ENCODE assay signal across 18 mouse cellular contexts in genomic region chr19:43998101-43998500, GRCm38 (mm10). TPM values are rescaled to one million over a fixed set of nuclear protein-coding genes. Genes with fewer than 3 reads are reported as not detected.
DNase-seq lines count a peak whose midpoint lies in the region; ATAC-seq lines count a peak whose summit lies in the region.
"Had no signal": no experiment of that assay in that cellular context is flagged by ENCODE, and none has a peak within 500 bp of the region (broad histone marks: within the 10 kb centered on the region; RNA-seq: fewer than 3 reads in every experiment).

No protein-coding gene starts in this region.

- WGBS in embryonic facial prominence, embryonic 10.5 days = 93% methylated on average over 10 of the region's 10 CpGs

- DNase-seq in left cerebral cortex, adult 18-20 months (ENCODE audit: low spot score in 2 of 2) = peak; percentile 56 to 75
- no peak for DNase-seq in left cerebral cortex, postnatal 4 days
- DNase-seq in layer of hippocampus, adult 9-10 months (ENCODE audit: low spot score) = peak; percentile 40
- DNase-seq in left cerebral cortex, postnatal 36 days (ENCODE audit: low spot score in 2 of 2) = peak; percentile 56 to 65
- no peak for DNase-seq in ovary, postnatal 14 days (ENCODE audit: low spot score)
- DNase-seq in embryonic facial prominence, embryonic 10.5 days (ENCODE audit: low spot score) = no peak
- DNase-seq: cerebellum, postnatal 10 days; heart, postnatal 14 days; lung, postnatal 14 days had no signal

- H3K36me3 ChIP-seq in embryonic facial prominence, embryonic 10.5 days (replicated peaks) = no peaks in the 10 kb centered on the region
- H3K36me3 ChIP-seq: limb, embryonic 10.5 days; midbrain, embryonic 15.5 days had no signal

- no peak overlapping the region for H3K27ac ChIP-seq in embryonic facial prominence, embryonic 10.5 days (replicated peaks)
- H3K27ac ChIP-seq: hindbrain, postnatal 0 days; limb, embryonic 10.5 days; midbrain, embryonic 15.5 days had no signal

- ATAC-seq in frontal cortex, adult (ENCODE audit: low TSS enrichment) = peak; percentile 64
- no peak for ATAC-seq in cerebellum, adult (ENCODE audit: insufficient number of reproducible peaks, low FRiP score, low TSS enrichment)
- ATAC-seq: hindbrain, postnatal 0 days; midbrain, embryonic 15.5 days; Patski had no signal

- intact Hi-C loops in left cerebral cortex, postnatal 4 days (cut with DNase I) = no loop called here
- intact Hi-C loops in left cerebral cortex, postnatal 36 days (cut with DNase I) = no loop called here

- no peaks in the 10 kb centered on the region for H3K4me1 ChIP-seq in embryonic facial prominence, embryonic 10.5 days
- H3K4me1 ChIP-seq: limb, embryonic 10.5 days; midbrain, embryonic 15.5 days had no signal

- no peaks in the 10 kb centered on the region for H3K9me3 ChIP-seq in embryonic facial prominence, embryonic 10.5 days
- H3K9me3 ChIP-seq: limb, embryonic 10.5 days; midbrain, embryonic 15.5 days had no signal

- no peak overlapping the region for H3K4me3 ChIP-seq in embryonic facial prominence, embryonic 10.5 days
- H3K4me3 ChIP-seq: limb, embryonic 10.5 days; midbrain, embryonic 15.5 days had no signal

- H3K27me3 ChIP-seq in embryonic facial prominence, embryonic 10.5 days (replicated peaks; ENCODE audit: low read depth, poor library complexity, severe bottlenecking) = no peaks in the 10 kb centered on the region
- H3K27me3 ChIP-seq: CH12.LX; midbrain, embryonic 15.5 days had no signal

RNA-seq across cellular contexts. Expression of gene Cpn1, which starts 11.7 kb away (rescaled TPM):
- total RNA-seq in left cerebral cortex, adult 18-20 months (2021) = under 1 TPM; 0.19 to 0.40 TPM
- under 1 TPM in 1 of 2 experiments, not detected in 1; 0.18 TPM for total RNA-seq in left cerebral cortex, postnatal 4 days (2021)
- under 1 TPM; 0.17 to 0.48 TPM for total RNA-seq in left cerebral cortex, postnatal 36 days (2021)
- 0.07 and 0.13 TPM in 2 replicates for polyA plus RNA-seq in embryonic facial prominence, embryonic 10.5 days (2016; fragmentation: Nextera tagmentation; extraction: Ambion mirVana)
- total RNA-seq: adrenal gland, adult 18-20 months had no signal
- polyA plus RNA-seq: limb, embryonic 10.5 days had no signal

RNA-seq across cellular contexts. Expression of gene Cyp2c23, which starts 30.9 kb away (rescaled TPM):
- total RNA-seq in left cerebral cortex, adult 18-20 months (2021) = under 1 TPM; 0.28 TPM
- total RNA-seq in left cerebral cortex, postnatal 4 days (2021) = not detected
- total RNA-seq in left cerebral cortex, postnatal 36 days (2021) = under 1 TPM; 0.20 to 0.27 TPM
- not detected in 2 replicates for polyA plus RNA-seq in embryonic facial prominence, embryonic 10.5 days (2016; fragmentation: Nextera tagmentation; extraction: Ambion mirVana)
- total RNA-seq: heart, adult 8-10 months; hindbrain, postnatal 0 days had no signal
- polyA plus RNA-seq: hindbrain, postnatal 0 days; limb, embryonic 10.5 days; midbrain, embryonic 15.5 days had no signal

RNA-seq across cellular contexts. Expression of gene Dnmbp, which starts 58.1 kb away (rescaled TPM):
- 10 to 100 TPM; 14.3 TPM for total RNA-seq in left cerebral cortex, adult 18-20 months (2021)
- total RNA-seq in left cerebral cortex, postnatal 4 days (2021) = 10 to 100 TPM; 11.3 to 11.4 TPM
- total RNA-seq in left cerebral cortex, postnatal 36 days (2021) = 10 to 100 TPM; 11.8 to 12.5 TPM
- polyA plus RNA-seq in embryonic facial prominence, embryonic 10.5 days (2016; fragmentation: Nextera tagmentation; extraction: Ambion mirVana) = 20.4 and 20.8 TPM in 2 replicates

Comparison
In these comparisons a context has a peak if more than half of its experiments do, and no peak if none do; other contexts are left out.
1. DNase-seq: peak in left cerebral cortex, adult 18-20 months (2 of 2), layer of hippocampus, adult 9-10 months (single experiment) and left cerebral cortex, postnatal 36 days (2 of 2); none in left cerebral cortex, postnatal 4 days (single experiment), ovary, postnatal 14 days (single experiment) and embryonic facial prominence, embryonic 10.5 days (single experiment).